Mouse (Mus musculus): Measurements from ENCODE around the gene Nova2. TPM values are rescaled to one million over a fixed set of nuclear protein-coding genes. Genes with fewer than 3 reads are reported as not detected.

Gene Nova2
- polyA plus RNA-seq, 1 experiment from 2014 or later: 0.68 TPM

GRCm38 (mm10) chr7:18989995-18990394, 64.3 kb downstream of the Nova2 start:
- H3K9me3 ChIP-seq: no peaks in the 10 kb centered on the region
- peak overlapping the region; percentile 91 for H3K27ac ChIP-seq
- H3K4me3 ChIP-seq: peak overlapping the region; percentile 59
- H3K9ac ChIP-seq: no peak overlapping the region
- H3K36me3 ChIP-seq: no peaks in the 10 kb centered on the region
- peak overlapping the region; percentile 89 for H3K4me2 ChIP-seq
- H3K27me3 ChIP-seq: peaks cover 15% of the 10 kb centered on the region
- WGBS: 7% methylated on average over 5 of the region's 5 CpGs
- ATAC-seq (ENCODE audit: insufficient number of reproducible peaks, low FRiP score, low TSS enrichment, low read depth): no peak
- H3K4me1 ChIP-seq: peaks cover 32% of the 10 kb centered on the region

- Histone ChIP-seq H3K9ac (peak within 1 kb of the TSS; percentile 47), H3K4me2 (peak within 1 kb of the TSS; percentile 89), H3K4me1 (peaks cover 36% of the 10 kb centered on the region), H3K4me3 (peak within 1 kb of the TSS; percentile 59), H3K27me3 (peaks cover 15% of the 10 kb centered on the region), H3K27ac (peak within 1 kb of the TSS; percentile 91), H3K36me3 (no peaks in the 10 kb centered on the region), H3K9me3 (no peaks in the 10 kb centered on the region)
- WGBS: under 1% methylated on average over 36 of the region's 37 CpGs
- peak; percentile 93 for ATAC-seq (ENCODE audit: insufficient number of reproducible peaks, low FRiP score, low TSS enrichment, low read depth)
Observed at GRCm38 (mm10) chr7:18990601-18991295, 65.1 kb downstream of the Nova2 start, which contains the start of gene Mypop. Mypop (plus strand) TSS chr7:18991245.

- WGBS: 1% methylated on average over 59 of the region's 59 CpGs
- H3K27ac ChIP-seq: no peak overlapping the region; the same call in 1 of the 2 replicates
- H3K9ac ChIP-seq: peak overlapping the region; percentile 47
- no peak for ATAC-seq (ENCODE audit: insufficient number of reproducible peaks, low FRiP score, low TSS enrichment, low read depth)
- peaks cover 15% of the 10 kb centered on the region for H3K27me3 ChIP-seq
- H3K4me1 ChIP-seq: peaks cover 36% of the 10 kb centered on the region
- H3K9me3 ChIP-seq: no peaks in the 10 kb centered on the region
- peak overlapping the region; percentile 89 for H3K4me2 ChIP-seq
- H3K36me3 ChIP-seq: no peaks in the 10 kb centered on the region
- H3K4me3 ChIP-seq: peak overlapping the region; percentile 59
Observed at GRCm38 (mm10) chr7:18991660-18992293, 66.1 kb downstream of the Nova2 start.

- H3K4me1 ChIP-seq: peaks cover 36% of the 10 kb centered on the region
- 0 out of 2 replicates have a peak, but pooled peaks cover 1% of the 10 kb centered on the region for H3K36me3 ChIP-seq
- peak overlapping the region; percentile 47 for H3K9ac ChIP-seq
- peak overlapping the region; percentile 89 for H3K4me2 ChIP-seq
- under 1% methylated on average over 22 of the region's 31 CpGs for WGBS
- no peaks in the 10 kb centered on the region for H3K9me3 ChIP-seq
- no peak overlapping the region for H3K27ac ChIP-seq
- H3K27me3 ChIP-seq: peaks cover 15% of the 10 kb centered on the region
- peak overlapping the region; percentile 59 for H3K4me3 ChIP-seq
- ATAC-seq (ENCODE audit: insufficient number of reproducible peaks, low FRiP score, low TSS enrichment, low read depth): no peak
Observed at GRCm38 (mm10) chr7:18992294-18992675, 66.6 kb downstream of the Nova2 start.

GRCm38 (mm10) chr7:18993036-18993435, 67.3 kb downstream of the Nova2 start:
- Histone ChIP-seq H3K27me3 (peaks cover 15% of the 10 kb centered on the region), H3K36me3 (0 out of 2 replicates have a peak, but pooled peaks cover 5% of the 10 kb centered on the region), H3K4me1 (peaks cover 36% of the 10 kb centered on the region), H3K4me3 (peak overlapping the region; percentile 59), H3K4me2 (peak overlapping the region; percentile 89), H3K27ac (no peak overlapping the region), H3K9ac (no peak overlapping the region), H3K9me3 (no peaks in the 10 kb centered on the region)
- WGBS: 85% methylated on average over 5 of the region's 5 CpGs
- ATAC-seq (ENCODE audit: insufficient number of reproducible peaks, low FRiP score, low TSS enrichment, low read depth): no peak

- WGBS: 40% methylated on average over 9 of the region's 9 CpGs
- Histone ChIP-seq H3K4me3 (no peak overlapping the region), H3K4me2 (no peak overlapping the region), H3K4me1 (peaks cover 30% of the 10 kb centered on the region), H3K36me3 (0 out of 2 replicates have a peak, but pooled peaks cover 5% of the 10 kb centered on the region), H3K27me3 (no peaks in the 10 kb centered on the region), H3K9me3 (no peaks in the 10 kb centered on the region), H3K9ac (no peak overlapping the region), H3K27ac (no peak overlapping the region)
- no peak for ATAC-seq (ENCODE audit: insufficient number of reproducible peaks, low FRiP score, low TSS enrichment, low read depth)
Observed at GRCm38 (mm10) chr7:18998835-18999234, 73.1 kb downstream of the Nova2 start.

- H3K27me3 ChIP-seq: no peaks in the 10 kb centered on the region
- peak overlapping the region; percentile 29 for H3K4me3 ChIP-seq
- 0 out of 2 replicates have a peak overlapping the region, but pooled peaks have one; percentile 51 for H3K27ac ChIP-seq
- peak overlapping the region; percentile 42 for H3K4me2 ChIP-seq
- peaks cover 35% of the 10 kb centered on the region for H3K4me1 ChIP-seq
- ATAC-seq (ENCODE audit: insufficient number of reproducible peaks, low FRiP score, low TSS enrichment, low read depth): no peak
- WGBS: 56% methylated on average over 10 of the region's 10 CpGs
- H3K9me3 ChIP-seq: no peaks in the 10 kb centered on the region
- no peak overlapping the region for H3K9ac ChIP-seq
- H3K36me3 ChIP-seq: peaks cover 10% of the 10 kb centered on the region
Observed at GRCm38 (mm10) chr7:19000421-19000820, 74.7 kb downstream of the Nova2 start.

GRCm38 (mm10) chr7:19001066-19001806, 75.5 kb downstream of the Nova2 start:
- peak overlapping the region; percentile 85; the same call in 1 of the 2 replicates for H3K27ac ChIP-seq
- no peak for ATAC-seq (ENCODE audit: insufficient number of reproducible peaks, low FRiP score, low TSS enrichment, low read depth)
- 34% methylated on average over 18 of the region's 18 CpGs for WGBS

GRCm38 (mm10) chr7:19001807-19002085, 76.1 kb downstream of the Nova2 start:
- ATAC-seq (ENCODE audit: insufficient number of reproducible peaks, low FRiP score, low TSS enrichment, low read depth): no peak
- no peak overlapping the region for H3K9ac ChIP-seq
- H3K4me1 ChIP-seq: peaks cover 48% of the 10 kb centered on the region
- no peak overlapping the region for H3K4me3 ChIP-seq
- peaks cover 20% of the 10 kb centered on the region for H3K36me3 ChIP-seq
- no peaks in the 10 kb centered on the region for H3K9me3 ChIP-seq
- H3K27ac ChIP-seq: peak overlapping the region; percentile 85; the same call in 1 of the 2 replicates
- H3K27me3 ChIP-seq: no peaks in the 10 kb centered on the region
- H3K4me2 ChIP-seq: no peak overlapping the region
- 50% methylated on average over 3 of the region's 3 CpGs for WGBS

More at GRCm38 (mm10) chr7:19001066-19001806, 75.5 kb downstream of the Nova2 start:
- Histone ChIP-seq H3K36me3 (peaks cover 18% of the 10 kb centered on the region), H3K4me2 (peak overlapping the region; percentile 42), H3K9me3 (no peaks in the 10 kb centered on the region), H3K4me1 (peaks cover 43% of the 10 kb centered on the region), H3K4me3 (peak overlapping the region; percentile 29), H3K9ac (no peak overlapping the region), H3K27me3 (no peaks in the 10 kb centered on the region)

GRCm38 (mm10) chr7:19002115-19002514, 76.4 kb downstream of the Nova2 start:
- Histone ChIP-seq H3K4me2 (peak overlapping the region; percentile 59), H3K9me3 (no peaks in the 10 kb centered on the region), H3K27ac (peak overlapping the region; percentile 85), H3K9ac (0 out of 2 replicates have a peak overlapping the region, but pooled peaks have one; percentile 42), H3K27me3 (no peaks in the 10 kb centered on the region), H3K4me3 (peak overlapping the region; percentile 40), H3K36me3 (peaks cover 24% of the 10 kb centered on the region), H3K4me1 (peaks cover 51% of the 10 kb centered on the region)
- WGBS: 23% methylated on average over 4 of the region's 4 CpGs
- ATAC-seq (ENCODE audit: insufficient number of reproducible peaks, low FRiP score, low TSS enrichment, low read depth): no peak

- peak overlapping the region; percentile 40 for H3K4me3 ChIP-seq
- peak overlapping the region; percentile 59 for H3K4me2 ChIP-seq
- no peaks in the 10 kb centered on the region for H3K9me3 ChIP-seq
- H3K27ac ChIP-seq: peak overlapping the region; percentile 85
- H3K9ac ChIP-seq: peak overlapping the region; percentile 42; the same call in 1 of the 2 replicates
- no peaks in the 10 kb centered on the region for H3K27me3 ChIP-seq
- peaks cover 60% of the 10 kb centered on the region for H3K4me1 ChIP-seq
- WGBS: 3% methylated on average over 17 of the region's 17 CpGs
- peak; percentile 64 for ATAC-seq (ENCODE audit: insufficient number of reproducible peaks, low FRiP score, low TSS enrichment, low read depth)
- H3K36me3 ChIP-seq: peaks cover 27% of the 10 kb centered on the region
Observed at GRCm38 (mm10) chr7:19002848-19003498, 77.3 kb downstream of the Nova2 start.

Measured in limb, embryonic 15.5 days (tissue).